Mouse (Mus musculus): ENCODE results near the gene Cpsf4. TPM values are rescaled to one million over a fixed set of nuclear protein-coding genes. Genes with fewer than 3 reads are reported as not detected.
"Not testable (repeated sequence)": the region's sequence is repeated elsewhere in the genome, so short reads cannot be mapped to it uniquely, and the experiment has no call there.

Gene Cpsf4
- polyA plus RNA-seq, 1 experiment from 2014 or later, result 25.1 TPM

DNA sequence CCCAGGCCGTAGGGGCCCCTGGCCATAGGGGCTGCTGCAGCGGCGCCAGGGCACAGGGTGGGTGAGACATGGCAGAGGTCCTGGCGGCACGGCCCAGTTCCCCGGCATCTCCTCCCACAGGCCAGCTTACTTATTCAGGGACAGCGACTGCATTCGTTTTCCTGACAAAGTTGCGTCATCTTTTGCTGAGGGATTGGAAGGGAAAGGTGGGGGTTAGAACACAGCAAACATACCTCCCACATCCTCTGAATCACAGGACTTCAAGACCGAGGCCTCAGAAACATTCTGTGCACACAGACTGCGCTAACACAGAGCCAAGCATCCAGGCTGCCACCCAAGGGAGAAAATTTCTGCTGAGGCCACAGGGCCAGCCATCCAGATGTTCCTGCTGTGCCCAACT, 36.8 kb upstream of the Cpsf4 start:
- H3K4me1 ChIP-seq (ENCODE audit: control insufficient read depth, insufficient read depth, low read length), result no peaks in the 10 kb centered on the region
- 92% methylated on average over 11 of the region's 11 CpGs for WGBS
- no peak for DNase-seq (ENCODE audit: low spot score)
- peaks cover 97% of the 10 kb centered on the region for H3K36me3 ChIP-seq (ENCODE audit: control insufficient read depth, insufficient read depth, low read length)
- H3K9me3 ChIP-seq (ENCODE audit: control insufficient read depth, low read length), result no peaks in the 10 kb centered on the region
- H3K4me3 ChIP-seq (ENCODE audit: low read depth, low read length), result no peak overlapping the region
- H3K27ac ChIP-seq (replicated peaks; ENCODE audit: low read depth, low read length), result no peak overlapping the region
- H3K4me2 ChIP-seq (ENCODE audit: low read depth, low read length), result no peak overlapping the region
- H3K9ac ChIP-seq (ENCODE audit: low read depth, low read length), result no peak overlapping the region
- no peak for ATAC-seq (ENCODE audit: low read depth)
- no peaks in the 10 kb centered on the region for H3K27me3 ChIP-seq (replicated peaks; ENCODE audit: control insufficient read depth, insufficient read depth, low read length)

DNA sequence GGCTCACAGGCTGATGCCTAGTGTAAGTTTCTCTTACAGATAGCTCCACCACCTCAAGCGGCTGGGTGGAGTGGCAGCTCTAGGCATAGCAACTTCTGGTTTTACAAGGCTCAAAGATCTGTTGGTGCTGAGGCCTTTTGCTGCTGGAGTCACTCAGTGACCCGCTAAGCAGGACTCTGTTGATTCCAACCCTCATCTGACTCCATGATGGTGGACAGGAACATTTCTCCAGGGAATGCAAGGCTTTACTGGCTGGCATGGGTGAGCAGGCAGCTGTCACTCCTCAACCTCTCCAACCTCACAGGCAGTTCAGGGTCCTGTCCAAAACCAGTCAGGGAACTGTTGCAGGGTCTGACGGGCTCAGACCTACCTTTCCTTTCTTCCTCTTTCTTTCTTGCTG, 36.0 kb upstream of the Cpsf4 start:
- Histone ChIP-seq H3K36me3 (ENCODE audit: control insufficient read depth, insufficient read depth, low read length) (peaks cover 98% of the 10 kb centered on the region), H3K9ac (ENCODE audit: low read depth, low read length) (no peak overlapping the region), H3K27ac (replicated peaks; ENCODE audit: low read depth, low read length) (no peak overlapping the region), H3K27me3 (replicated peaks; ENCODE audit: control insufficient read depth, insufficient read depth, low read length) (no peaks in the 10 kb centered on the region), H3K9me3 (ENCODE audit: control insufficient read depth, low read length) (no peaks in the 10 kb centered on the region), H3K4me3 (ENCODE audit: low read depth, low read length) (no peak overlapping the region), H3K4me1 (ENCODE audit: control insufficient read depth, insufficient read depth, low read length) (no peaks in the 10 kb centered on the region), H3K4me2 (ENCODE audit: low read depth, low read length) (no peak overlapping the region)
- DNase-seq (ENCODE audit: low spot score) (no peak), ATAC-seq (ENCODE audit: low read depth) (no peak)
- WGBS, result 84% methylated on average over 3 of the region's 3 CpGs

DNA sequence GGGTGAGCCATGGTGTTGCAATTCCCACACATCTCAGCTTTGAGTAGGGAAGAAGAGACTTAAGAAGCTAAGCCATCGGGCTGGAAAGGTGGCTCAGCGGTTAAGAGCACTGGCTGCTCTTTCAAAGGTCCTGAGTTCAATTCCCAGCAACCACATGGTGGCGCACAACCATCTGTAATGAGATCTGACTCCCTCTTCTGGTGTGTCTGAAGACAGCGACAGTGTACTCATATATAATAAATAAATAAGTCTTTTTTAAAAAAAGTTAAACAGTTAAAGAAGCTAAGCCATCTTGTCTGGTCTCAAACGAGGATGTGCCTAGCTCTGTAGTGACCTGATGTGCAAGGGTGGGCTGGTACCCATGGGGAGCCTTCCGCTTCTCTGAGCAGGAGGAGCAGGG, 33.7 kb upstream of the Cpsf4 start:
- not testable (repeated sequence) for DNase-seq (ENCODE audit: low spot score); H3K27ac ChIP-seq (replicated peaks; ENCODE audit: low read depth, low read length); ATAC-seq (ENCODE audit: low read depth); H3K9me3 ChIP-seq (ENCODE audit: control insufficient read depth, low read length); H3K4me2 ChIP-seq (ENCODE audit: low read depth, low read length); H3K4me3 ChIP-seq (ENCODE audit: low read depth, low read length); H3K4me1 ChIP-seq (ENCODE audit: control insufficient read depth, insufficient read depth, low read length); H3K9ac ChIP-seq (ENCODE audit: low read depth, low read length); H3K27me3 ChIP-seq (replicated peaks; ENCODE audit: control insufficient read depth, insufficient read depth, low read length)
- H3K36me3 ChIP-seq (ENCODE audit: control insufficient read depth, insufficient read depth, low read length), result peaks cover 85% of the 10 kb centered on the region
- 85% methylated on average over 6 of the region's 6 CpGs for WGBS

GRCm38 (mm10) chr5:145138836-145139235, 28.2 kb upstream of the Cpsf4 start:
- Histone ChIP-seq H3K27me3 (replicated peaks; ENCODE audit: control insufficient read depth, insufficient read depth, low read length) (no peaks in the 10 kb centered on the region), H3K9ac (ENCODE audit: low read depth, low read length) (peak overlapping the region; percentile 92), H3K4me3 (ENCODE audit: low read depth, low read length) (peak overlapping the region; percentile 96), H3K36me3 (ENCODE audit: control insufficient read depth, insufficient read depth, low read length) (peaks cover 58% of the 10 kb centered on the region), H3K9me3 (ENCODE audit: control insufficient read depth, low read length) (no peaks in the 10 kb centered on the region), H3K4me1 (ENCODE audit: control insufficient read depth, insufficient read depth, low read length) (peaks cover 12% of the 10 kb centered on the region), H3K4me2 (ENCODE audit: low read depth, low read length) (peak overlapping the region; percentile 93), H3K27ac (replicated peaks; ENCODE audit: low read depth, low read length) (peak overlapping the region; percentile 94)
- ATAC-seq (ENCODE audit: low read depth) (no peak), DNase-seq (ENCODE audit: low spot score) (peak; percentile 64)
- WGBS, result 8% methylated on average over 6 of the region's 6 CpGs

DNA sequence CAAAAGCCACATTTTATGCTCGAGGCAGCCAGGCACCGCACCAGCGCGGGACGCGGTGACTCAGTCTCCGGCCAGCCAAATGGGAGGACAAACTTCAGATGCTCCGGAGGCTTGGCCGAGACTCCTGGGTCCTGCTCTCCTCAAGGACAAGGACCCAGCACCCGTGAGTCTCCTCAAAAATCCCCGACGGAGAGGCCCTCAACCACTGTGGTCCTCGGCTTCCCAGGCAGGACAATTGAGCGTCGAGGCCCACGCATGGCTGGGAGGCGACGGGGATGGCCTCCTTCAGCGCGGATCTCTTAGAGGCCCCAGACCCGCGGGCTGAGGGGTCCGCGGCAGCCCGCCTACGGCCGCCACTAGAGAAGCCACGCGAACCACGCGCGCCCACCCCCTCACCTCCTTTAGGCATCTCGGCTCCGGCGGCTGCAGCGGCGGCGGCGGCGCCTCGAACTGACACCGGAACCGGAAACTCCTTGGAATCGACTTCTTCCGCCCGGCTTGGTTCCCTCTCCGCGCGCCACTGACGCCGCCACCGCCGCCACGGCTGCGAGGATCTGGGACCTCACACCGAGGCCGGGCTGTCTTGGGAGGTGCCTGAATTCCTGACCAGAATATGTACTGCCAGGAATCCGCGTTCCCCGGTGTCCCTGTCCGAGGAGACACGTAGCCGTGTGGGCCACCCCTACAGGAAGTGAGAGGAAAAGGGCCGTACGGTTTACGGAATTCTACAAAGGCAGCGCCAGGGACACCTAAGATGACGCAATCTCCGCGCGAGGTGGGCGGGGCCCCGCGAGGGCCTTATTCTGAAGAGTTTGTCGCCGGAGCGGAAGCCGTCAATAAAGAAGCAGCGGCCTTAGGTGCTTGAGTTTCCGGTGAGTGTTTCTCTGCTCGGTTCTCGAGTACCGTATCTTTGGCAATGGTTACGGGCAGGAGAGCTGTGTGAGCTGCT, 27.2 kb upstream of the Cpsf4 start, which contains the start of the genes Pdap1 and Bud31:
Gene Pdap1, minus strand, starts transcription at position 668 of the 949 bp plus-strand sequence.
Gene Bud31, plus strand, starts transcription at position 792 of the 949 bp plus-strand sequence.
- peak within 1 kb of the TSS; percentile 93 for H3K4me2 ChIP-seq (ENCODE audit: low read depth, low read length)
- H3K27me3 ChIP-seq (replicated peaks; ENCODE audit: control insufficient read depth, insufficient read depth, low read length), result no peaks in the 10 kb centered on the region
- H3K36me3 ChIP-seq (ENCODE audit: control insufficient read depth, insufficient read depth, low read length), result peaks cover 57% of the 10 kb centered on the region
- peak within 1 kb of the TSS; percentile 94 for H3K27ac ChIP-seq (replicated peaks; ENCODE audit: low read depth, low read length)
- H3K9me3 ChIP-seq (ENCODE audit: control insufficient read depth, low read length), result no peaks in the 10 kb centered on the region
- peak within 1 kb of the TSS; percentile 96 for H3K4me3 ChIP-seq (ENCODE audit: low read depth, low read length)
- WGBS, result under 1% methylated on average over 67 of the region's 84 CpGs
- DNase-seq (ENCODE audit: low spot score), result peak; percentile 96
- peak within 1 kb of the TSS; percentile 92 for H3K9ac ChIP-seq (ENCODE audit: low read depth, low read length)
- H3K4me1 ChIP-seq (ENCODE audit: control insufficient read depth, insufficient read depth, low read length), result peaks cover 12% of the 10 kb centered on the region
- ATAC-seq (ENCODE audit: low read depth), result peak; percentile 94

DNA sequence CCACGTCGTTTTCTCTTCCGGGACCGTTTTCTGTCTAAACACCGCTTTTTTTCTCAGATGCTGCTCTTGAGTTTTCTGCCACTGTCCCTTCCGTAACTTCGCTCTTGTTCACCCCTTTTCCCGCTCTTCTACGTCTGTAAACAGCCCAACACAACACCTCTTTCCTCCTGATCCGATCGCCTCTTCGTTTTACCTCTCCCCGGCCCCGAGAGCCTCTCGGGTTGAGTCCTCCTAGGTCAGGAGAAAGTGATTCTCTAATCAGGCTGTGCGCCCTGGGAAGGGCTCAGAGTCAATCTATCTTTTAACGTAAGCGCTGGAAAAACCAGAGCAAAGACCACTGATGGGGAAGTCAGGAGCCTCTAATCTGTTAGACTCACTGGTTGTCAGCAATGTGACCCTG, 26.4 kb upstream of the Cpsf4 start:
- DNase-seq (ENCODE audit: low spot score), result no peak
- no peaks in the 10 kb centered on the region for H3K27me3 ChIP-seq (replicated peaks; ENCODE audit: control insufficient read depth, insufficient read depth, low read length)
- peak overlapping the region; percentile 93 for H3K4me2 ChIP-seq (ENCODE audit: low read depth, low read length)
- H3K9ac ChIP-seq (ENCODE audit: low read depth, low read length), result peak overlapping the region; percentile 92
- 1% methylated on average over 18 of the region's 18 CpGs for WGBS
- peaks cover 12% of the 10 kb centered on the region for H3K4me1 ChIP-seq (ENCODE audit: control insufficient read depth, insufficient read depth, low read length)
- H3K27ac ChIP-seq (replicated peaks; ENCODE audit: low read depth, low read length), result peak overlapping the region; percentile 94
- no peaks in the 10 kb centered on the region for H3K9me3 ChIP-seq (ENCODE audit: control insufficient read depth, low read length)
- H3K36me3 ChIP-seq (ENCODE audit: control insufficient read depth, insufficient read depth, low read length), result peaks cover 57% of the 10 kb centered on the region
- no peak for ATAC-seq (ENCODE audit: low read depth)
- H3K4me3 ChIP-seq (ENCODE audit: low read depth, low read length), result peak overlapping the region; percentile 96

DNA sequence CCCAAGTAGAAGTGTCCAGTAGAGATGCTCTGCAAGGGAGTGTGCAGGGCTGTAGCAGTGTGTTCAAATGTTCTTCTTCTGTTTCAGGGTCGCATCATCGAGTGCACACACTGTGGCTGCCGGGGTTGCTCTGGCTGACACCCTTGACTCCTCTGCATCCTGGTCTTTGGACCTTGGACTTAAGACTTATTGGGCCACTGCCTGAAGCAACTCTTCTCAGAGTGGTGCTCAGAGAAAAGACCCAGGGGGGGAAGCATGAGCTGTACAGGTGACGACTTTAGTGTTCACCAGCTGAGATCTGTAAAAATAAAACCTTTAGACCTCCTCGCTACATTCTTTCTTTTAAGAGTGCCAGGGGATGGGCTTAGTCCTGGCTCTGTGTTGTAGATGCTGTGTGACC, 19.3 kb upstream of the Cpsf4 start:
- no peaks in the 10 kb centered on the region for H3K9me3 ChIP-seq (ENCODE audit: control insufficient read depth, low read length)
- H3K4me2 ChIP-seq (ENCODE audit: low read depth, low read length), result no peak overlapping the region
- ATAC-seq (ENCODE audit: low read depth), result no peak
- no peak overlapping the region for H3K27ac ChIP-seq (replicated peaks; ENCODE audit: low read depth, low read length)
- peaks cover 99% of the 10 kb centered on the region for H3K36me3 ChIP-seq (ENCODE audit: control insufficient read depth, insufficient read depth, low read length)
- no peak for DNase-seq (ENCODE audit: low spot score)
- H3K4me1 ChIP-seq (ENCODE audit: control insufficient read depth, insufficient read depth, low read length), result no peaks in the 10 kb centered on the region
- H3K27me3 ChIP-seq (replicated peaks; ENCODE audit: control insufficient read depth, insufficient read depth, low read length), result no peaks in the 10 kb centered on the region
- no peak overlapping the region for H3K9ac ChIP-seq (ENCODE audit: low read depth, low read length)
- no peak overlapping the region for H3K4me3 ChIP-seq (ENCODE audit: low read depth, low read length)
- WGBS, result 88% methylated on average over 5 of the region's 5 CpGs

GRCm38 (mm10) chr5:145149294-145149693, 17.7 kb upstream of the Cpsf4 start:
- 91% methylated on average over 6 of the region's 6 CpGs for WGBS
- no peak for ATAC-seq (ENCODE audit: low read depth)

More at GRCm38 (mm10) chr5:145149294-145149693, 17.7 kb upstream of the Cpsf4 start:
- H3K4me3 ChIP-seq (ENCODE audit: low read depth, low read length), result no peak overlapping the region
- H3K4me2 ChIP-seq (ENCODE audit: low read depth, low read length), result no peak overlapping the region
- peaks cover 99% of the 10 kb centered on the region for H3K36me3 ChIP-seq (ENCODE audit: control insufficient read depth, insufficient read depth, low read length)
- H3K9me3 ChIP-seq (ENCODE audit: control insufficient read depth, low read length), result no peaks in the 10 kb centered on the region
- no peak for DNase-seq (ENCODE audit: low spot score)
- no peaks in the 10 kb centered on the region for H3K4me1 ChIP-seq (ENCODE audit: control insufficient read depth, insufficient read depth, low read length)
- no peak overlapping the region for H3K9ac ChIP-seq (ENCODE audit: low read depth, low read length)
- no peak overlapping the region for H3K27ac ChIP-seq (replicated peaks; ENCODE audit: low read depth, low read length)
- no peaks in the 10 kb centered on the region for H3K27me3 ChIP-seq (replicated peaks; ENCODE audit: control insufficient read depth, insufficient read depth, low read length)
